Mouse (Mus musculus): ENCODE results near the gene Spns3. TPM values are rescaled to one million over a fixed set of nuclear protein-coding genes. Genes with fewer than 3 reads are reported as not detected.
A peak's percentile ranks its signal among the peaks of the same experiment; 100 is the strongest.

Gene Spns3
- total RNA-seq, 2 experiments from 2014 or later, result 0.12 TPM; not detected in 1

GRCm38 (mm10) chr11:72446311-72447105 lies 103.8 kb downstream of the Spns3 start:
- DNase-seq, result peak; percentile 47

Other genes starting within 250 kb of the Spns3 start
- 1 to 10 TPM; 7.6 to 7.7 TPM for gene Xaf1, start 248.9 kb downstream of the Spns3 start, total RNA-seq (2021)
- not detected for gene Fbxo39, start 236.1 kb downstream of the Spns3 start, total RNA-seq (2021)
- gene Tekt1, start 188.1 kb downstream of the Spns3 start, total RNA-seq (2021), result under 1 TPM; 0.26 to 0.50 TPM
- 10 to 100 TPM; 62.2 to 63.4 TPM for gene Smtnl2, start 138.8 kb downstream of the Spns3 start, total RNA-seq (2021)
- gene Ggt6, start 115.0 kb downstream of the Spns3 start, total RNA-seq (2021), result not detected
- 10 to 100 TPM; 55.6 to 55.9 TPM for gene Mybbp1a, start 109.2 kb downstream of the Spns3 start, total RNA-seq (2021)
- 10 to 100 TPM; 17.0 to 18.0 TPM for gene Spns2, start 60.6 kb downstream of the Spns3 start, total RNA-seq (2021)
- 10 to 100 TPM; 57.8 to 62.5 TPM for gene Ube2g1, start 56.8 kb upstream of the Spns3 start, total RNA-seq (2021)
- gene Ankfy1, start 139.5 kb upstream of the Spns3 start, total RNA-seq (2021), result 10 to 100 TPM; 30.6 to 30.7 TPM
- 1 to 10 TPM; 6.7 to 7.3 TPM for gene Cyb5d2, start 245.6 kb upstream of the Spns3 start, total RNA-seq (2021)
- gene Zzef1, start 245.7 kb upstream of the Spns3 start, total RNA-seq (2021), result 10 to 100 TPM; 28.9 to 29.6 TPM